Mouse (Mus musculus) MEL (cell line): ENCODE data around the gene Cdca7l.
"Not testable (repeated sequence)": the region's sequence is repeated elsewhere in the genome, so short reads cannot be mapped to it uniquely, and the experiment has no call there.

ENCODE experiments used
- GATA1 ChIP-seq: IDR thresholded peaks from 2 replicates; pipeline ENCODE4 v1.6.1; 2011; ENCODE audit warnings: low read depth, low read length, improper control_type of control experiment
- POLR2A ChIP-seq, 2 experiments: IDR thresholded peaks; 2 replicates each; pipeline ENCODE4 v1.6.1; 2011 to 2012; ENCODE audit warnings: low read length in 2 of 2, mild to moderate bottlenecking in 2 of 2, control low read depth in 1 of 2, improper control_type of control experiment in 1 of 2, low read depth in 1 of 2, moderate library complexity in 1 of 2; ENCODE audit not compliant: control insufficient read depth in 1 of 2, insufficient read depth in 1 of 2, poor library complexity in 1 of 2

DNA sequence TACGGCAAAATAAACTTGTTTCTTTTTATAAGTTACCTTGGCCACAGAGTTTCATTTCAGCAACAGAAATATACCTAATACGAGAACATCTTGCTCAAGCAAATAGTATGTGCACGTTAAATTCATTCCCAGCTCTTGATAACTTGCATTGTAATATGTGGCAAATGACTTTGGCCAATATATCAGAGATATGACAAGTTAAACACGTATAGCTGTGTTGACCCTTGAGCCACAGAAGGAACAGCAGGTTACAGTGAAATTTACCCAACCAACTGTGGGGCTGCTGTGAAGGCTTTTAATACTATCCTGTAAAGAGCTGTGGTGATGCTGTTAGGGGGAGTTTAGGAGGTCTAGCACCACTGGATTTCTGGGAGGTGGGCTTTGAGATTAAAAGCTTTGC lies 96.7 kb downstream of the Cdca7l start:
- not testable (repeated sequence) for TF ChIP-seq POLR2A (IDR thresholded peaks at IDR 0.05; ENCODE audit: control insufficient read depth in 1 of 2, insufficient read depth in 1 of 2, low read depth in 1 of 2, low read length in 2 of 2, poor library complexity in 1 of 2); GATA1
